Mouse (Mus musculus) CH12.LX (cell line): ENCODE results near the gene Zfp42. TPM values are rescaled to one million over a fixed set of nuclear protein-coding genes. Genes with fewer than 3 reads are reported as not detected.

Experiments used
- polyA plus RNA-seq: library from polyadenylated mRNA; unstranded; fragments of >175 nt; gene quantifications from 2 replicates; pipeline ENCODE4 v1.2.1, GENCODE M21; 2012; ENCODE audit warnings: low read depth; ENCODE audit not compliant: insufficient read length
- total RNA-seq, 2 experiments: library from RNA; depleted of rRNA; stranded (reverse); fragments of 300-350 nt in 1 of 2; fragments of >200 nt in 1 of 2; gene quantifications; 2 replicates each; pipeline ENCODE4 v1.2.3; 2012 to 2014

The Zfp42 gene
- total and polyA plus RNA-seq, 3 experiments = not detected

Other genes starting within 250 kb of the Zfp42 start
- not detected in 2 replicates for gene Triml1, start 165.5 kb downstream of the Zfp42 start, total RNA-seq (2012; rRNA removed)
- not detected in 2 replicates for gene Triml1, start 165.5 kb downstream of the Zfp42 start, total RNA-seq (2014; rRNA removed)
- not detected in 2 replicates for gene Triml1, start 165.5 kb downstream of the Zfp42 start, polyA plus RNA-seq
- not detected in 2 replicates for gene Triml2, start 126.4 kb downstream of the Zfp42 start, total RNA-seq (2012; rRNA removed)
- gene Triml2, start 126.4 kb downstream of the Zfp42 start, total RNA-seq (2014; rRNA removed) = not detected in 2 replicates
- gene Triml2, start 126.4 kb downstream of the Zfp42 start, polyA plus RNA-seq = not detected in 2 replicates
- gene Adam26b, start 221.1 kb upstream of the Zfp42 start, total RNA-seq (2012; rRNA removed) = not detected in 2 replicates
- not detected in 2 replicates for gene Adam26b, start 221.1 kb upstream of the Zfp42 start, total RNA-seq (2014; rRNA removed)
- not detected in 2 replicates for gene Adam26b, start 221.1 kb upstream of the Zfp42 start, polyA plus RNA-seq